Mouse (Mus musculus): ENCODE data around the gene Chd9.

GRCm38 (mm10) chr8:90854671-90855161, 26.6 kb downstream of the Chd9 start:
- no peak for TF ChIP-seq GATA1 (IDR thresholded peaks at IDR 0.05; ENCODE audit: low read length)
- TF ChIP-seq TAL1 (IDR thresholded peaks at IDR 0.05; ENCODE audit: low read length): no peak

Data from erythroblast, embryonic 14.5 days (primary cell).